Mouse (Mus musculus) kidney, adult 2 months (tissue): ENCODE data around the gene Ulk1.

ENCODE experiments used
- CTCF ChIP-seq: fragments of 200-500 bp; conservative IDR thresholded peaks from 2 replicates; pipeline ENCODE4 v1.5.1; 2011; ENCODE audit warnings: low read depth, mild to moderate bottlenecking, control low read depth, low read length, moderate library complexity, mixed read lengths; ENCODE audit not compliant: insufficient read depth, insufficient read length
- POLR2A ChIP-seq: fragments of 200-500 bp; IDR thresholded peaks from one replicate; pipeline ENCODE4 v1.6.1; 2011; ENCODE audit warnings: low read depth, low read length, control low read depth

DNA sequence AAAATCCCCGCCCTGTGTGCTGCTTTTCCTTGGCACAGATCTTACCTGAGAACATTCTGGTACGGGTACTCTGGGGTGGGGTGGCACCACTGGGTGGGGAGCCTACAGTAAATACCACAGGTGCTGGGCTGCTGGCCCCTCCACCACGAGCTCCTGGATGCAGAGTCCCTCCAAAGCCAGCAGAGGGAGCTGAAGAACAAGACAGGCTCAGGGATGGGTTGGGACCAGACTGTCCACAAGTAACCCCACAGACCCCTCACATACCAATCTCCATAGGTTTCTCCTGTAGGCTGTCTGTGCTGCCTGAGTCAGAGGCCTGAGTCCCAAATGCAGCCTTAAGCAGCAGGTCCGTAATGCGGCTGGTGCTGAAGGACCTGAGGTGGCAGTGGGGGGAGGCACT is 21.2 kb downstream of the Ulk1 start:
- peak; percentile 77 for TF ChIP-seq CTCF
- no peak for TF ChIP-seq POLR2A
